Mouse (Mus musculus) spleen, adult 18-20 months (tissue): ENCODE results near the gene Pgs1.

Experiments
- DNase-seq, 2 experiments: peaks; one replicate each; pipeline ENCODE4 v3.0.0; 2022; ENCODE audit warnings: mixed read lengths in 2 of 2

The Pgs1 gene

DNA sequence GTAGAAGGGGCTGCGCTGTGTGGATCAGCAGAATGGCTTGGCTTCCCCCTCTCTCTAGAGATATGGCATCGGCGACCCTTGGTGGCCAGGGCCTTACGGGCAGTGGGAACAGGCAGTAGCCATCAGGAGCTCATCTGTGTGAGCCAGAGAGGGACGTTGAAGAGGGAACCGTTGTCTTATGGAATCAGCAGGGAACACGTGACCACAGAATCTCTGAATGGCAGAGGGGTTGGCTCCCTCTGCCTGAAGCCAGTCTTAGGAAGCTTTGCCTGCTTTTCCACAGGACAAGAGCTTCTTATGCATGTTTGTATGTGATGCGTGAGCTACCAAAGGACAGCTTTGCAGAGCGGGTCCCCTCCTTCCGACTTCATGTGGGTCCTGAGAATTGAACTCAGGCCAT lies 72.8 kb downstream of the Pgs1 start:
- no peak for DNase-seq

- no peak for DNase-seq
Measured at GRCm38 (mm10) chr11:118060038-118060437, 73.9 kb downstream of the Pgs1 start.

GRCm38 (mm10) chr11:118067588-118067987 lies 81.5 kb downstream of the Pgs1 start:
- no peak for DNase-seq

DNA sequence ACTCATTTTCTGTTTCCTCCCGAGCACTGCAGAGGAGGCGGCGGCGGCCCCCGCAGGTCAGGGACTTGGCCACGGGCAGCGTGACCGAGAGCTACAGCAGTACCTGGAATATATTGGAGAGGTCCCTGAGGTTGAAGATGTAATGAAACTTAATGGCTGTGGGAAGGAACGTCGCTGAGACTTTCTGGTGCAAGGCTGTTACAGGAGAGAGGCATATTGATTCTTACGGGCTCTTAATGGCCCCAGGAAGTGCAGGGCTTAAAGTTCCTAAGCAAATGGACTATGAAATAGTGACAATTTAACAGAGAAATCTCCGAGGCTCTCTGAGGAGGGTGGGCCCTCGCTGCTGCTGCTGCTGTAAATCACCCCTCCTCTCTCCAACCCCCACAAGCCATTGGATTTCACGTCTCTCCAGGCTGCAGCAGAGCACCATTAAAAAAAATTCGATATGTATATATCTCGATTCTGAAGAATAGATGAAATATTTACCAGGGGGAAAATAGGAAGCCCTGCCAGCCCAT lies 82.8 kb downstream of the Pgs1 start:
- DNase-seq: no peak

DNA sequence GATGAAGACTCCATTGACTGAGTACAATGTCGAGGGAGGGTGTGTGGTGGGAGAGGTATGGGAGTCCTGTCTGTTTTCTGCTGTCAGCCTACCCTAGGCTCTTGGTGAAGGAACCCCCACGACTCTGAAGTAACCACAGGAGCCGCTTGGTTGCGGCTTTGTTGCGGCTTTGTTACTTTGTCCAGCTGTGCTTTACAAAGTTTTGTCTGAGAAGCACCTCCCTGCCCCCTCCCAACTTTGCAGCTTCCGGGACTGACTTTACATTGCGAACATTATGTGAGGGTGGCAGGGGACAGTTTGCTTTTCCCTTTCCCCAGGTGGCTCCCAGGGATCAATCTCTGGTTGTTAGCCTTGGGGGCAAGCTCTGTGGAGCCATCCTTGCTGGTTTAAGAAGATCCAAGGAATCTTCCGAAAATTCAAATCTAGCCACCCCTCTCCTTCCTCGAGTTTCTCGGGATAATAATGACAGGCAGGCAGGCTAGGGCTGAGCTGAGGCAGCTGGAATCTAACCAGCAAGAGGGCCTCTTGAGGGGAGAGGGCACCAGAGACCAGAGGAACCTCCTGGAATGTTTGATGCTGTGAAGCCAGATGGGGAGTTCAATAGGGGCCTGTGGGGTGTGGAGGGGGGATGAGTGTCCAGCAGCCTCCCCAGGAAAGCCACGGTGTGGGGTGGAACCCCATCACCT lies 85.3 kb downstream of the Pgs1 start:
- no peak for DNase-seq
